Mouse (Mus musculus): ENCODE data around the gene Vwa7.

The Vwa7 gene

DNA sequence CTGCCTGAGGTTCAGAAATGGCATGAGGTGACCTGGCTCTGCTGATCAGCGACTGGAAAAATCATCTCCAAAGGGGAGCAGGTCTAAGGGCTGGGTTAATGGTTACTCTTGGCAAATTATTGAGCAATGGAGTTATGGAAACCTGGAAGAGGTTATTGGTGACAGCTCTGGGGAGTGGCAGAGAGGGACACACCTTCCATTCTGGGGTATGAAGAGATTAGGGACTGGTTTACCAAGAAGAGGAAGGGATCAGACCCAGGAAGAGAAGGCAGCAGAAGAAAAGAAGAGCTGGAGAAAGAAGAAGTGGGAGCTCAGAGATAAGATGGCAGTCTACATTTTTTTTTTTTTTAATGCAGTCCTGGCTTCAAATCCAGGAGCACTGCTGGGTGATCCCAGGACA lies 31.3 kb downstream of the Vwa7 start:
- no peak for DNase-seq

- DNase-seq = no peak
These were observed 32.0 kb downstream of the Vwa7 start for GRCm38 (mm10) chr17:35048149-35048931.

DNA sequence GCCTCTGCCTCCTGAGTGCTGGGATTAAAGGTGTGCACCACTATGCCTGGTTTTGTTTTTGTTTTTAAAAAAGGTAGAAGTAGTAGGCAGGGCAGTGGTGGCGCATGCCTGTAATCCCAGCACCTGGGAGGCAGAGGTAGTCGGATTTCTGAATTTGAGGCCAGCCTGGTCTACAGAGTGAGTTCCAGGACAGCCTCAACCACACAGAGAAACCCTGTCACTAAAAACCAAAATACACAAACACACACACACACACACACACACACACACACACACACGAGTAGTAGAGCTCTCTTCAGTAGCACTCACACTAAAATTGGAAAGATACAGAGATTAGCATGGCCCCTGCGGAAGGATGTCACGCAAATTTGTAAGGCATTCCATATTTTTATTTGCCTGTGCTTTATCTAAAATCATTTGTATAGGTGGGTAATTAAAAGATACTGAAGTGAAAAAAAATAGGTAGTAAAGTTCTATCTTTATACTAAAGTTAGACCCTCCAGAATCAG lies 32.6 kb downstream of the Vwa7 start:
- no peak for DNase-seq

DNA sequence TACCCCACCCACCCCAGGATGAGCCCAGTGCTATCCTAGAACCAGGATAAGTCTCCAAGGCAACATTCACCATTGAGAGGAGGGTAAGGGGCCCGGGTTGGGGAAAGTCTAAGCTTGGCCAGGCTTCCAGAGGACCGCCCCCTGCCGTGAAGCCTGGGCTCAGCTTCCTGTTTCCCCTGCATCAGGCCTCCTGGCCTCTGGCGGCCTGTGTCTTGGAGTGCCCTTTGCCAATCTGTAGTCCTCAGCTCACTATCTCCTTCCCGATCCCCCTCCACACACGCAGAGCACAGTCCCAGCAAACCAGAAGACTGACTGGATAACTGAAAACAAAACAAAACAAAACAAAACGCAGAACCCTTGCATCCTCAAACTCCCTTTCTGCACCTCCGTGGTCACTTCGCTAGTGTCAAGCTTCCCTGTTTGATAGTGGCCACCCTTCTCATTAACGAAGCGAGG lies 33.2 kb downstream of the Vwa7 start, which contains the start of gene Clic1:
Clic1 (plus strand) TSS at position 406 of the 456 bp plus-strand sequence.
- DNase-seq = peak; percentile 93

GRCm38 (mm10) chr17:35050126-35050750 lies 33.9 kb downstream of the Vwa7 start:
- DNase-seq = peak; percentile 81

- peak; percentile 87 for DNase-seq
These were observed 35.0 kb downstream of the Vwa7 start for GRCm38 (mm10) chr17:35051156-35052086.

DNA sequence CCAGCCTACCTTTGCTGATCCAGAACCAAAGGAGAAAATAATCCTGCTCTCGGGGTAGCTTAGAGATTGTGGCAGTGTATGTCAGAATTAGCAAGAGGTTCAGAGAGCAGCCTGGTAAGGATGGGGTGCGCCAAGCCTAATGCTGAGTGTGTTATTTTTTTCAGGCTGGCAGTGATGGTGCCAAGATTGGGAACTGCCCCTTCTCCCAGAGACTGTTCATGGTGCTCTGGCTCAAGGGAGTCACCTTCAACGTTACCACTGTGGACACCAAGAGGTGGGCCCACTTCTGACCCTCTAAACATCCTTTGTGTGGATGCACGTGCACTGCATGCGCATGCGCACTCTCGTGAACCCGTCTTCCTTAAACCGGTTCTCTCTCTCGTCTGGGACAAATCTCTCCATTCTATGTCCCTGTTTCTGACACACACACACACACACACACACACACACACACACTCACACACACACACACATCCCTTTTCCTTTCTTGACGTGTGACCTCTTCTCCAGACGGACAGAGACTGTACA lies 36.0 kb downstream of the Vwa7 start:
- no peak for DNase-seq

DNA sequence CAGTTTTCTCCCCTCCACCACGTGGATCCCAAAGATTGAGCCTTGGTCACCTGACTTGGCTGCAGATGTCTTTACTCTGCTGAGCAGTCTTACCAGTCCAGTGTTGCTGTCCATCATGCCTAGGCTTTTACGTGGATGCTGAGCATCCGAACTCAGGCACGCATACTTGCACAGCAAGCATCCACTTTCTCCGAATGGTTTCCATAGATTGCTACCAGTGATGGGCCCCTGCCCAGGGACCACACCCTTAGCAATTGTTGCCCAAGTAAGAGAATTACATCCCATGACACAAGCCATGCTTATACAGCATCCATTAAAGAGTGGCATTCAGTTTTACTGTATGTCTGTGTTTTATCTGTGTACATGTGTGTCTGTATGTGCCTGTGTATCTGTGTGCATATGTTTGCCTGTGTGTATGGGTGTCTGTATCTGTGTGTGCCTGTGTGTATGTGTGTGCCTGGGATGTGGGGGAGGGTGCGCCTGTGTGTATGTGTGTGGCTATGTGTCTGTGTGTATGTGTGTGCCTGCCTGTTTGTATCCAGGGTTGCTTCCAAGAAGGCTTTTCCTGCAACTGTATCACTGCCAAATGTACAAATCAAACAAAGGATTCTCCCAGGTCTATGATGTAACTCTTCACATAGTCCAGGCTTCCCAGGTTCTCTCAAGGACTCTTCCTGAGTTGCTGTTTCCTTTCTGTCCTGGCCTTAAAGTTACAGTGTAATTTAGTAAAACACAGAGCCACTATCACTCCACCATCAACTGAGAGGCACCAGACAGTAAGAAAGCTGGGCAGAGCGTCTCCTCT lies 39.5 kb downstream of the Vwa7 start:
- no peak for DNase-seq

GRCm38 (mm10) chr17:35057090-35057489 lies 40.7 kb downstream of the Vwa7 start:
- DNase-seq = no peak

DNA sequence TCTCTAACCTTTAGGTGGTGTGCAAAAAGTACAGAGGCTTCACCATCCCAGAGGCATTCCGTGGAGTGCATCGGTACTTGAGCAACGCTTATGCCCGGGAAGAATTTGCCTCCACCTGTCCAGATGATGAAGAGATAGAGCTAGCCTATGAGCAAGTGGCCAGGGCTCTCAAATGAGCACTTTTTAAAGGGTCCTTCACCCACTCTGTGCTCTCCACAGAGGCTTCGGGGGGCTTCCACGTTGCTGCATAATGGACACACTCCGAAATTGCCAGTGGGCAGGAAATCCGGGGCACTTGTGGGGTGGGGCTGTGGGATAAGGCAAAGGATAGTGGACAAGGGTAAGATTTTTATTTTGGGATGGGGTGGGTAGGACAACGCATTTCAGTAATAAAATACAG lies 41.9 kb downstream of the Vwa7 start:
- DNase-seq = no peak

GRCm38 (mm10) chr17:35058911-35059892 lies 42.8 kb downstream of the Vwa7 start, which contains the start of gene Ddah2:
TSS of gene Ddah2 (plus strand) at chr17:35059035.
- peak; percentile 99 for DNase-seq

DNA sequence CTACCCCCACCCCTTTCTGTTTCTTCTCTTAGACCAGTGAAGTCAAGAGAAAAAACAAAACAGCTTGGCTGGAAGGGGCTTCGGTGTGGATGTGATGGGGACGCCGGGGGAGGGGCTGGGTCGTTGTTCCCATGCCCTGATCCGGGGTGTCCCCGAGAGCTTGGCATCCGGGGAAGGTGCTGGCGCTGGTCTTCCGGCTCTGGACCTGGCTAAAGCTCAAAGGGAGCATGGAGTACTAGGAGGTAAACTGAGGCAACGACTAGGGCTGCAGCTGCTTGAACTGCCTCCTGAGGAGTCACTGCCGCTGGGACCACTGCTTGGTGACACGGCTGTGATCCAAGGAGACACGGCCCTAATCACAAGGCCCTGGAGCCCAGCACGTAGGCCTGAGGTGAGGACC lies 43.7 kb downstream of the Vwa7 start:
- no peak for DNase-seq

- no peak for DNase-seq
These were observed 44.4 kb downstream of the Vwa7 start for GRCm38 (mm10) chr17:35060737-35061297.

GRCm38 (mm10) chr17:35061299-35061698 lies 44.9 kb downstream of the Vwa7 start:
- DNase-seq = no peak

DNA sequence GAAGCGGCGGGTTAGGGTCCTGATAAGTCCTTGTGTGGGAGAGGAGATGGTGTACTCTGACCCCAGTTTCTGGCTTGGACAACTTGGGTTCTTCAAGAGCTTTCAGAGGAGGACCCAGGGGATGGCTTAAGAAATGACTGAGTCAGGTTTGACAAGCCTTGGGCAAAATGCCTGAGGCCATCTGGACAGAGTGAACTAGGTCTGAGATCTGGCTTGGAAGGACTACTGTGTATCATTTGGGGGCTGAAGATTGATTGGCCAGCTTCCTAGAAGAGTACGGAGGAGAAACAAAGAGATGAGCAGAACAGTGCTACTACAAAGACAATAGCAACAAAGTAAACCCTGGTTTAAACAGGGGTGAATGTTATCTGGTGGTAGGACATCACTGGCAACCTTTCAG lies 47.1 kb downstream of the Vwa7 start:
- DNase-seq = no peak

- DNase-seq = no peak
These were observed 48.0 kb downstream of the Vwa7 start for GRCm38 (mm10) chr17:35064378-35064877.

GRCm38 (mm10) chr17:35064951-35065947 lies 48.9 kb downstream of the Vwa7 start, which contains the start of gene Ly6g6c:
TSS of gene Ly6g6c (plus strand) at chr17:35065388.
- DNase-seq = peak; percentile 77

- no peak for DNase-seq
These were observed 49.7 kb downstream of the Vwa7 start, which contains the start of gene Mpig6b for GRCm38 (mm10) chr17:35066084-35066483. TSS of gene Mpig6b (minus strand) at chr17:35066184.
